Mouse (Mus musculus): Measurements from ENCODE around the gene Gadd45g.
A peak's percentile ranks its signal among the peaks of the same experiment; 100 is the strongest.

Gadd45g gene

DNA sequence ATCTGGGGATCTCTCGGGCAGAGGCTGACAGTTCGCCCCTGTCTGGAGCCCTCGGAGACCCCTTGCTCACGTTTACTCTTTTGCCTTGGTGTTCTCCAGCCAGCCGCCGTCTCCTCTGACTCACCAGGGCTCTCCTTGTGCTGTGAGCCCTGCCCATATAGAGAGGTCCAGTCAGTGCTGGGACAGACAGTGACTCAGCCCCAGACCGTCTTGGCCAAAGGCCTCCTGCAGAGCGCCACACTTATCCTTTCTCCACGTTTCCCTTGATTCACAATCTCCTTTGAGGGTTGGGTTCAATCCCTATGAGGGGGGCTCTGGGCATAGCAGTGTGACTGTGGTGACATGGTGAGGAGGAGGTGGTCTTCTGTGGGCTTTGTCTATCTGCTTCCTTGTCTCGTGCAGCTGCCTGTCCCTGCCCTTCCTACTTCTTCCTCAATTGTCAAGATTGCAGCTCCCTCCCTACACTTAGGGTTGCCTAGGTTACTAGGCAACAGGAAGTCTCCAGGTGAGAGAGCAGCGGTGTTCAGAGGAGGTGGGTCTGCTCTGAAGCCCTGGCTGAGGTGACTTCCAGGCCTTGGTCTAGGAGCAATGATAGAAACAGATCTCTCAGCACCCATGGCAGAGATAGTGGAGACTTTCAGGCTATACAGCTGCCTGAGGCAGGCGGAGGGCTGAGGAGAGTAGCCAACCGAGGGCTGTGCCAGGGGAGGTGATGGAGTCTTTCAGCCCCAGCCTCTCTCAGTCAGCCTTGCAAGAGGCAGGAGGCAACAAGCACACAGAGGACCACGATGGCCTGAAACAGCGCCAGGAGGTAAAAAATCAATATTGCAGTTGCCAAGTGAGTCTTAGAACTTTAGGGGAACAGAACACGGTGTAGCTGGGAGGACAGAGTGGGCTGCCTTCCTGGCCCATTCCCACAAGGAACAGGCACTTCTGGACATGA, 7.1 kb downstream of the Gadd45g start:
- peak; percentile 33 for DNase-seq

DNA sequence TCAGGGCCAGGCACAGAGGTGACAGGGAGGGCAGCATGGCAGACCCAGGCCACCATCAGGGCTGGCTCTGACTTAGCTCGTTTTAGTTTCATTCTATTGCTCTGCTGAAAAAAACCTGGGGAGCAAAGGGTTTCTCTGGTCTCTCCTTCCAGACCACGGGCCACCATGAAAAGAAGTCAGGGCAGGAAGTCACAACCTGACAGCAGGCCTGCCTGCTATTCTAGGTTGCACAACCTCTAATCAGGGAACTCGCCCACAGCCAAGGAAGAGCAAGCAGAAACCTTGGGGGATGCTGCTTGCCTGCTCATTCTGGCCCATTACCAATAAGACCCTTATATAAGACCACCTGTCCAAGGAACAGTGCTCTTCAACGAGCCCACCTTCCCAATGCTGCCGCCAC, 9.1 kb downstream of the Gadd45g start:
- no peak for DNase-seq

GRCm38 (mm10) chr13:51857156-51857555, 10.7 kb downstream of the Gadd45g start:
- no peak for DNase-seq

- no peak for DNase-seq
Observed at GRCm38 (mm10) chr13:51858475-51858874, 12.0 kb downstream of the Gadd45g start.

- DNase-seq: no peak
Observed at GRCm38 (mm10) chr13:51859174-51859573, 12.7 kb downstream of the Gadd45g start.

GRCm38 (mm10) chr13:51859798-51860197, 13.3 kb downstream of the Gadd45g start:
- DNase-seq: no peak

DNA sequence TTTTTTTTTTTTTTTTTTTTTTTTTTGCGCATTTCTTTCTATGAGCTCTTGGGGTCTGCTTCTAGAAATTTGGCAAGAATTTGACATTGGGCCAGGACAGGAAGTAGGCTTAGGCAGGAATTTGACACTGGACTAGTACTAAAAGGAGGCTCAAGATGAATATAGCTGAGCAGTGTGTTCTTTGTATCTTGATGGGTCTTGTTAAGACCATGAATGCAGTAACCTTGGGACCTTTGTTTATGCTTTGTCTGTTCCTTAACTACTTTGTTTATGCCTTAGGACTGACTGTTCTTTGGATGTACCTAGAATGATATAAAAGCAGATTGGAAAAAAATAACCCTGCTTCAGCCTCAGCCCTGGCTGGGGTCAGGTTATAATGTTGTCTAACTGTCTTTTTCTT, 16.3 kb downstream of the Gadd45g start:
- DNase-seq: no peak

DNA sequence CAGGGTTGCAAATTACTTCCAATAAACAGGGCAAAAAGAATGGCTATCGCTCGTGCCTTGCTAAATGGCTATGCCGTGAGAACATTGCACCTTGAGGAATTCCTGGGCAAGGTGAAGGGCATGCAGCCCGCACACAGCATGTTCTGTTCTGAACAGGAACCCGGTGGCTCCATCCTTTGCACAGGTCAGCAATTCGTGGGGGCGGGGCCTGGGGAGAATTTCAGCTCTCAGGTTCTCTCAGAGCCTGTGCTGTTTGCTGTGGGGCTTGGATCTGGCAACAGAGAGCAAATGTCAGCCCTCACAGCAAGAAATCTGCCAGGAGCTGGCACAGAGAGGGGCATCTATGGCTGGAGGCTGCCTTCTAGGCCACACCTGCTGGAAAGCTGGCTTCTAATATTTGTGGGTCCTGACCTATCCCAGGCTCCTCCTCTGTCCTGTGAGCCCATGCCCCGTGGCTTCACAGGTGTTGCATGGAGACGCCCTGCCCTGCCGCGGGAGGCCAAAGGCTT, 19.7 kb downstream of the Gadd45g start:
- peak; percentile 74 for DNase-seq

DNA sequence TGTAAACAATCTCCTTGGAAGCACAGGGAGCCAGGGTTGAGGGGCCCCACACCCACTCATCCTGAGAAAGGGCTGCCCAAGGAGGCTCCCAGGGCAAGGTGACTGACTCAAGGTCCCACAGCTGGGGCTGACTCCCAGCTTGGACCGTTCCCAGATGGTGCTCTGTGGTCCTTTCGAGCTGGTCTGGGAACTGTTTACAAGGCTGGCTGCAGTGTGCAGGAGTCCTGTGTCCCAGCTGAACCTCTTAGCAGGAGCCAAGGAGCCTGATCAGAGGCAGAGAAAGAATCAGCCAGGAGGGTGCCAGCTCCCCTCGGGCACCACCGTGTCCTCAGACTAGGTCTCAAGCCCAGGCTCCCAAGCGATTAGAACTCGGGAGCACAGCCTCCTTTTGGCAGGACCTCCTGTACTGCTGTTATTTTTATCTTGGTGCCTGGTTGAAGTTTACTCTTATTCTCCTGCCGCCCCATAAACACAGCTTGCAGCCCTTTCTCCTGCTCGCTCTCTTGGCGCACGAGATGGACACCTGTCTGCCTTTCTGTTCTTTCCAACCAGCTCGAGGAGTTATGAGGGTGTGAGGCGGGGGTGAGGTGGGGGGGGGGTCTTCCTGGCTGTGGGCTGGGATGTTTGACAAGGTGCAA, 22.1 kb downstream of the Gadd45g start:
- DNase-seq: peak; percentile 32

DNA sequence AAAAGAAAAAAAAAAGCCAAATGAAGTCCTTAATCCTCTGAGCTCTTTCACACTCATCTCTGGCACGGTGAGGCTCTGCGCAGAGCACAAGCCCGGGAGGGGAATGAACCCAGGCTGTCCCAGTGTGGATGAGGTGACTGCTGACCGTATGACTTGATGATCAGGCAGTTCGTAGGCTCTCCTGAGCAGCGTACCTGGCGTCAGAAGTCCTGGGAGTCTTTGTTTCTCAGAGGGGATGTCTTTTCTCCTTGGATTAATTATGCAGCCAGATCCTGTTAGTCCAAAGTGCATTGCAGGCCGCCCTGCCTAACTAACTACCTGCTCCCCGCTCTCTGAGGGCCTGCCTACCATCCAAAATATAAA, 22.6 kb downstream of the Gadd45g start:
- no peak for DNase-seq

- no peak for DNase-seq
Observed at GRCm38 (mm10) chr13:51871148-51871547, 24.7 kb downstream of the Gadd45g start.

GRCm38 (mm10) chr13:51872252-51872962, 25.9 kb downstream of the Gadd45g start:
- DNase-seq: no peak

- no peak for DNase-seq
Observed at GRCm38 (mm10) chr13:51872963-51873514, 26.6 kb downstream of the Gadd45g start.

DNA sequence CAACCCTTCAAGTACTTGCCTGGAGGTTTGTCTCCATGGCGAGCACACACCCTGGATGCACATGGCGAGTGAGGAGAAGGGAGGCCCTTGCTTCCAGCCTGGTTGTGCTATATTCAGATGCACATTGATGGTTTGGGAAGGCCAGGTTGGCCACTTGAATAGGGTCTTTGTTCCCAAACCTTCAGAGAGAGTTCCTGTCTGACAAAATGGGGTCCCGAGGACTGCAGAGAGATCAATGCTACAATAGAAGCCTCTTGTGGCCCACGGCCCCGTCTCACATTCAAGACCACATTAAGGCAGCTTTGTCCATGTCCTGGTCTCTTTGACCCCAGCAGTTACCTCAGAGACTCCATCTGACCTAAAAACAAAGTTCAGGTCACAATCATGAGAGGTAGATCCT, 27.3 kb downstream of the Gadd45g start:
- no peak for DNase-seq

- DNase-seq: no peak
Observed at GRCm38 (mm10) chr13:51876131-51876530, 29.7 kb downstream of the Gadd45g start.

GRCm38 (mm10) chr13:51878806-51879205, 32.3 kb downstream of the Gadd45g start:
- DNase-seq: no peak

DNA sequence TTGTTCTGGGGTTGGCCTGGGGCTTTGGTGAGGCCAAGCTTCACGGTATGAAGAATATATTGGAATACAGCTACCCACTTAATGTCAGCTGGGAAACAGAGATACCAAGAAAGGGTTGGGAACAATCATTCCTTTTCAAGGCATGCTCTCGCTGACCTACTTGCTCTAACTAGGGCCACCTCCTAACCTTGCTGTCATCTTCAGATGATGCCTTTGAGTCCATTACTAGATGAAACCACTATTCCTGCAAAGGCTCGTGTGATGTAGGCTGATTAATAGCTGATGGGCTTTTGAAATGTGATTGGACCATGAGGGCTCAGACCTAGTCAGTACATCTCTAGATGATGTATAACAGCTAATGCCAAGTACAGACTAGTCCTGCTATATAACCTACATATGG, 33.1 kb downstream of the Gadd45g start:
- no peak for DNase-seq

- DNase-seq: no peak
Observed at GRCm38 (mm10) chr13:51880019-51880418, 33.5 kb downstream of the Gadd45g start.

DNA sequence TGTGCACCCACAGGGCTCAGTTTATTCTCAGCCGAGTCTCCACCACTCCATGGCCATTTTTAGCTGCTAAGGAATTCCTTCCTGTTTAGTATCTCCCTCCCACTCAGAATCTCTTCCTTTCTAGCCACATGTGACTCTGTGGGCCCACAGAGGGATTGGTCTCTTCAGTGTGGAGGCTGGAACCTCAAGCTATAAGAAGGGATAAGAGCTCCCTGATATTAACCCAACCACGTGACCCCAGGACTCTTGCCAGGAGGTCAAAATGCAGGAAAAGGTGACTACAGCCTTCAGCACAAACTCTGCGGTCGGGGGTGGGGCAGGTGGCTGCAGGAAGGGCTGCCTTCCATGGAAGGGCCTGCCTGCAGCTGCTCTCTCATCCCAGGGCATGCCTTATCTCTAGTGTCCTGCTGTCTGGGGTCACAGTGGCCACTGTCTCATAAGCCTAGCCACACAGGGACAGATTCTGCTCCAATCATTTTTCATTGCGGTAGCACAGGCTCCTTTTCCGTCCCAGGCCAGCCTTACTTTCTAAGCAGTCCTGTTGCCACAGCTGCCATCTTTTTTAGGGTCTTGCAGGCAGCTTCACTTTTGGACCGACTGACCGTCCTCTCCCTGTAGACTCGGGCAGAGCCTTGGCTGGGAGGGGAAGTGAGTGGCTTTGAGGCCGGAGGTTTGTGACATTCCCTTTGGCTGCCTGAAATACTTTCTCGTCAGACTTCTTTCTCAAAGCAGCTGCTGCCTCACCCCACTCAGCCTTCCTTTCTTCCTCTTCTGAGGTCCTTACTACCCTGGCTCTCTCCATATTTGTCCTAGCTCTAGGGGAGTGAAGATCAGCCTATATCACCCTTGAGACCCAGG, 35.0 kb downstream of the Gadd45g start:
- DNase-seq: peak; percentile 76

DNA sequence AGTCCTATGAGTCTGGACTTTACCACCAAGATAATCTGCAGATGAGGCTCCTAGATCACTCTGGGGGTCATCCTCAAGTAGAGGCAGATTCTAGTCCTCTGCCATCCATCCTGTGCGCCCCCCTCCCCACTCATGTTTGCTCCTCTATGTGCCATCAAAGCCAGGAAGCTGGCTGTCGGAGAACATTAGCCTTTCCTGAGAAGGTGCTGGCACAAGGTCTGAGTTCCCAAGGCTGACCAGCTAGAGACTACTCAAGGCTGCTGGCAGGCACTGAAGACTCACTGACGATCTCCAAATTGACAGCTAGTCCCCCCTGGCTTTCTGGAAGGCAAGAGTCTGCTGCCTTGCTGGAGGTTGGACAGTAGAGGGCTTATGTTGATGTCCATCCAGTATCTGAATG, 35.7 kb downstream of the Gadd45g start:
- peak; percentile 18 for DNase-seq

- DNase-seq: no peak
Observed at GRCm38 (mm10) chr13:51884250-51884649, 37.8 kb downstream of the Gadd45g start.

DNA sequence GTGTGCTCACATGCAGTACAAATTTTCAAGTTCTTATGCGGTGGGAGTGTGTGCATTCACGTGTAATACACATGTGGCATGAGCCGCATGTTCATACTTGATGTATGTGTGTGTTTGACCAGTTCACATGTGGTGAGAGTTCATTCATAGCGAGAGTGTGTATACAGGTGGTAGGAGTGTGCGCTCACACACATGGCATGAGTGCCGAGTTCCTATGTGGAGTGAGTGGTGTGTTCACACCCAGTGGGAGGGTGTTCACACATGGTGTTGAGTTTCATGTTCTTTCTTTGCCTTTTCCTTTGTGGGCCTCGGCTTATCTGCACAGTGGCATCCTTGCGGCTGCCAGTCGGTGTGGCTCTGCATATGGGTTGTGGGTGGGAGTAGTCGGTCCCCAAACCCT, 39.1 kb downstream of the Gadd45g start:
- no peak for DNase-seq

All from kidney, postnatal 10 days (tissue).